Mouse (Mus musculus): ENCODE data around the gene Vmn1r138. TPM values are rescaled to one million over a fixed set of nuclear protein-coding genes. Genes with fewer than 3 reads are reported as not detected.
"Not testable (repeated sequence)": the region's sequence is repeated elsewhere in the genome, so short reads cannot be mapped to it uniquely, and the experiment has no call there.

Gene Vmn1r138
- polyA plus RNA-seq (2012; rRNA removed) = not detected in 2 replicates

GRCm38 (mm10) chr7:22028797-22029196 is at the start of gene Vmn1r138:
Gene Vmn1r138 (minus strand): TSS chr7:22028897.
- not testable (repeated sequence) for DNase-seq (ENCODE audit: low read depth)

- DNase-seq (ENCODE audit: low read depth) = not testable (repeated sequence)
These were observed 40.1 kb upstream of the Vmn1r138 start, which contains the start of gene Vmn1r139 for GRCm38 (mm10) chr7:22068757-22069156. Gene Vmn1r139 (plus strand): TSS chr7:22069057.

DNA sequence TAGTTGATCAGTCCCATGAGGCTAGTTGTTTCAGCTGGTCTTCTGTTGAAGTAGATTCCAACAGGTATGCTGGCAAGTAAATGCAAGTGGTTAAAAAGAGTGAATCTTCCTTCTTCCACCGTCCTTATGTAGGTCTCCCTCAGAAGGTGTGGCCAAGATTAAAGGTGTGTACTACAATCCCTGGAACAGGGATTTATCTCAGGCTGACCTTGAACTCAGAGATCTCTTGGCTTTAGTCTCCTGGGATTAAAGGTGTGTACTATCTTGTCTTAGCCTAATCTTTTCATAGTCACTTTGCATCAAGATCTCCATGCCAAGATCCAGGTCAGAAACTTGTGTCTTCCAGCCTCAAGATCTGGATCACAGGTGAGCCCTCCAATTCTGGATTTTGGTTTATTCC is 27.5 kb upstream of the Vmn1r138 start, which contains the start of gene Gm6176:
Gene Gm6176 (minus strand): TSS at position 101 of the 400 bp plus-strand sequence.
- DNase-seq (ENCODE audit: low read depth) = not testable (repeated sequence)

DNA sequence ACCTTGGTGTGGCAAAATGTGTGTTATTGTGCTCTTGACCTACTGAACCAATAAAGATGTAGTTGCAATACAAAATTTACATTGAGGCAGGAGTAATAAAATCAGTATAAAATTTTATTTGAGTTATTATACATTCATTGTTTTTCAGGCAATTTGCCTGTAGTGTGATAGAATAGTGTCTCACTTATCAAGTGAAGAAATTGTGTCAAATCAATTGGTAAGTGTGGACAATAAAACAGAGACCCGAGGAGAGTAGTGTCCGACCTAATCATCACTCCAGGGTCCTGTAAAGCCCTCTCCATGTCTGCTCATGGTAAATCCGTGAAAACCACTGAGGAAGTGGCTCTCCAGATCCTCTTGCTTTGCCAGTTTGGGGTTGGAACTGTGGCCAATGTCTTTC is 34.4 kb downstream of the Vmn1r138 start, which contains the start of gene Vmn1r137:
Gene Vmn1r137 (plus strand): TSS at position 301 of the 400 bp plus-strand sequence.
- not testable (repeated sequence) for DNase-seq (ENCODE audit: low read depth)

Other genes with a start within 250 kb of the Vmn1r138 start
- gene Gm4177, start 232.2 kb downstream of the Vmn1r138 start, polyA plus RNA-seq (2012; rRNA removed) = not detected in 2 replicates
- gene Vmn1r135, start 196.5 kb downstream of the Vmn1r138 start, polyA plus RNA-seq (2012; rRNA removed) = not detected in 2 replicates
- gene Gm5725, start 184.6 kb downstream of the Vmn1r138 start, polyA plus RNA-seq (2012; rRNA removed) = not detected in 2 replicates
- not detected in 2 replicates for gene Gm5891, start 107.6 kb downstream of the Vmn1r138 start, polyA plus RNA-seq (2012; rRNA removed)
- gene Vmn1r137, start 34.3 kb downstream of the Vmn1r138 start, polyA plus RNA-seq (2012; rRNA removed) = not detected in 2 replicates
- gene Gm6176, start 27.4 kb upstream of the Vmn1r138 start, polyA plus RNA-seq (2012; rRNA removed) = not detected in 2 replicates
- not detected in 2 replicates for gene Vmn1r139, start 40.2 kb upstream of the Vmn1r138 start, polyA plus RNA-seq (2012; rRNA removed)
- not detected in 2 replicates for gene Gm16451, start 89.3 kb upstream of the Vmn1r138 start, polyA plus RNA-seq (2012; rRNA removed)
- gene Gm10666, start 105.8 kb upstream of the Vmn1r138 start, polyA plus RNA-seq (2012; rRNA removed) = not detected in 2 replicates
- not detected in 2 replicates for gene Vmn1r142, start 135.1 kb upstream of the Vmn1r138 start, polyA plus RNA-seq (2012; rRNA removed)
- gene Vmn1r143, start 160.5 kb upstream of the Vmn1r138 start, polyA plus RNA-seq (2012; rRNA removed) = not detected in 2 replicates
- not detected in 2 replicates for gene Gm8653, start 172.4 kb upstream of the Vmn1r138 start, polyA plus RNA-seq (2012; rRNA removed)
- gene Gm8453, start 200.6 kb upstream of the Vmn1r138 start, polyA plus RNA-seq (2012; rRNA removed) = not detected in 2 replicates